ENCODE assay signal across 25 mouse cellular contexts in genomic region chr13:6901682-6902081, GRCm38 (mm10).
"Had no signal": no experiment of that assay in that cellular context is flagged by ENCODE, and none has a peak within 500 bp of the region (broad histone marks: within the 10 kb centered on the region; RNA-seq: fewer than 3 reads in every experiment).

No protein-coding gene starts in this region.

- H3K9me3 ChIP-seq: heart, embryonic 10.5 days; heart, embryonic 12.5 days; intestine, embryonic 15.5 days; limb, embryonic 10.5 days; limb, embryonic 12.5 days; liver, embryonic 13.5 days; liver, embryonic 15.5 days had no signal

- ATAC-seq: inflammation-experienced regulatory T-cells, adult 6 months; intestine, embryonic 15.5 days; intestine, postnatal 0 days had no signal

- DNase-seq: gastrocnemius, adult 2 months; gastrocnemius, postnatal 10 days; gastrocnemius, postnatal 25 days; heart, adult 18-20 months; heart, postnatal 10 days; heart, postnatal 4 days; kidney, adult 18-20 months; kidney, adult 8-10 months; kidney, postnatal 10 days; kidney, postnatal 25 days; kidney, postnatal 4 days; liver; liver, embryonic 13.5 days had no signal

- H3K4me2 ChIP-seq: heart, embryonic 12.5 days; hindbrain, embryonic 14.5 days; intestine, embryonic 15.5 days; limb, embryonic 12.5 days; liver, embryonic 11.5 days; liver, embryonic 13.5 days; liver, embryonic 15.5 days had no signal

- H3K9ac ChIP-seq: heart, embryonic 12.5 days; hindbrain, embryonic 14.5 days; intestine, embryonic 15.5 days; limb, embryonic 12.5 days; liver, embryonic 13.5 days; liver, embryonic 15.5 days had no signal

- H3K36me3 ChIP-seq: heart, embryonic 10.5 days; heart, embryonic 12.5 days; intestine, embryonic 15.5 days; limb, embryonic 10.5 days; limb, embryonic 12.5 days; liver, embryonic 13.5 days; liver, embryonic 15.5 days had no signal

- H3K27ac ChIP-seq: gastrocnemius, adult 2 months; heart, embryonic 10.5 days; hindbrain, embryonic 14.5 days; intestine, embryonic 15.5 days; layer of hippocampus, adult 2 months; left cerebral cortex, adult 2 months; limb, embryonic 10.5 days; limb, embryonic 12.5 days; liver, embryonic 13.5 days; liver, embryonic 15.5 days had no signal

- H3K27me3 ChIP-seq: heart, embryonic 12.5 days; intestine, embryonic 15.5 days; limb, embryonic 12.5 days; liver, embryonic 13.5 days; liver, embryonic 15.5 days had no signal

- H3K4me1 ChIP-seq: heart, embryonic 10.5 days; heart, embryonic 12.5 days; intestine, embryonic 15.5 days; limb, embryonic 10.5 days; limb, embryonic 12.5 days; liver, embryonic 13.5 days; liver, embryonic 15.5 days had no signal

- H3K4me3 ChIP-seq: gastrocnemius, adult 2 months; heart, embryonic 10.5 days; heart, embryonic 12.5 days; intestine, embryonic 15.5 days; layer of hippocampus, adult 2 months; left cerebral cortex, adult 2 months; limb, embryonic 10.5 days; limb, embryonic 12.5 days; liver, embryonic 13.5 days; liver, embryonic 15.5 days had no signal
